Mouse (Mus musculus): ENCODE data around the gene 4930558K02Rik.

GRCm38 (mm10) chr1:161931313-161931712 is 48.1 kb downstream of the 4930558K02Rik start:
- no peak for TF ChIP-seq CTCF (IDR thresholded peaks at IDR 0.05; ENCODE audit: low read depth, low read length)
- no peak for TF ChIP-seq POLR2A (IDR thresholded peaks at IDR 0.05; ENCODE audit: extremely low read depth, insufficient read depth, low read length)

Data from liver, adult 2 months (tissue).